Mouse (Mus musculus): ENCODE data around the gene Tmem147.

The Tmem147 gene

DNA sequence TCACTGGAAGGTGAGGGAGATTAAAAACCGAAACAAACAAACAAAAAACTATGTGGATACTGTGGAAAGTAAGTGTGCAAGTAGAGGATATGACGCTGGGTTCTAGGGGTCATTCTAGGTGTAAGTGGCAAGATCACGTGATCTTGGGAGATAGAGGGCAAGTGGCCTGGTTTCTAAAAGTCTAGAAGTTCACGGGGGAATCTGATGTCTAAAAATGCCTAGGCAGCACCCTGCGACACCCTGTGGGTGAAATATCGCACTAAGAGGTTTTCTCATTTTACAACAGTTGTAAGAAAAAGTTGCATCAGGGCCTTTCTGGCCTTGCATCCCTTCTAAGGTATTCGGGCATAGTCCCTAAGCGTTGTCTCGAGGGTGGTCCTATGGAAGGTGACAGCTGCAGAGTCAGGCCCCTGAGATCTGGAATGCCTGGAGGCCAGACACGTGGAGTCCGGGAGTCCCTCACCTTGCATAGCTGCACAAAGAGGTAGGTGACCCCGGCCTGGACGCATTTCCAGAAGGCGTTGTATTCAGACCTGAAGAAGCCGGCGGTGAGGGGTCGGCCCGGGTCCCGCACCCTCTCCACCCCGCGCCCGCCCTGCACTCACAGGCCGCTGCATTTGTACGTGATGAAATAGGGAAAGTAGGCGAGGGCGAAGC is 473 bp downstream of the Tmem147 start:
- CTCF ChIA-PET, result no interaction called here

DNA sequence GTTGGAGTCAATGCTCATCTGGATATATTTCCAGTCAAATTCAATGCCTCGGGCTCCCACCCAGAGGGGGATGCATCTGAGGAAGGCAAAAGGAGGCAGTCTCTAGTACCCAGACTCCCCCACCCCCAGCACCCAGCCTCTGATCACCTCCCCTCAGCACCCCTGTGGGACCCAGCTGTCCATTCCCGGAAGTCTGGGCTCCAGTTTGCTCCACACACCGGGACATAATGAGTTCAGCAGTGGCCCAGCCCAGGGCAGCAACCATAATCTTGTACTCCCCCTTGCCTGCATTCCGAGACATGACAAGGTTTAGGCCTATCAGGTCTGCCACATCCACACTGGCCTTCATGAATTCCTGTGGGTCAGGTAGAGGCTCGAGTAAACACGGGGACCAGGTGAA is 1.1 kb downstream of the Tmem147 start:
- CTCF ChIA-PET, result no interaction called here

GRCm38 (mm10) chr7:30723274-30723953 is 5.9 kb downstream of the Tmem147 start:
- CTCF ChIA-PET, result interaction anchor here (0.6 kb wide), 1 partner anchor 16 kb away, joined by 3 read pairs; no protein-coding TSS in a partner anchor

DNA sequence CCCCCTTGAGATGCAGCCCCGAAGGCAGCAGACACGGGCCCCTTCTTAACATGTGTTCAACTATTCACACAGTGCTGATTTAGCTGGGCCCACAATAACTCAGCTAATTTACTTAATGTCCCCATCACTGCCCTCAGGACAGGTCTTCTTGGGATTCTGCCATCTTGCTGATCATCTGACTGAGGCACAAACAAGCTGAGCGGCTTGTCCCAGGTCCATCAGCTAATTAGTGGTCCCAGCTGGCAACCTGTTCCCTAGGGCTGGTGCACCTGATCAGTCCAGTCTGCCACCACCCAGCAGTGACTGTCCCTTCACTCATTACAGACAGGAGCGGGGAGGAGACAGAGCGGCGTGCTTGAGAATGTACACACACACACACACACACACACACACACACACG is 8.1 kb downstream of the Tmem147 start:
- CTCF ChIA-PET, result no interaction called here

- CTCF ChIA-PET, result no interaction called here
Observed at GRCm38 (mm10) chr7:30719669-30720068, 9.7 kb downstream of the Tmem147 start.

GRCm38 (mm10) chr7:30717716-30718046 is 11.7 kb downstream of the Tmem147 start:
- CTCF ChIA-PET, result interaction anchor here (1.1 kb wide), 1 partner anchor 9 kb away, joined by 3 read pairs; no protein-coding TSS in a partner anchor

DNA sequence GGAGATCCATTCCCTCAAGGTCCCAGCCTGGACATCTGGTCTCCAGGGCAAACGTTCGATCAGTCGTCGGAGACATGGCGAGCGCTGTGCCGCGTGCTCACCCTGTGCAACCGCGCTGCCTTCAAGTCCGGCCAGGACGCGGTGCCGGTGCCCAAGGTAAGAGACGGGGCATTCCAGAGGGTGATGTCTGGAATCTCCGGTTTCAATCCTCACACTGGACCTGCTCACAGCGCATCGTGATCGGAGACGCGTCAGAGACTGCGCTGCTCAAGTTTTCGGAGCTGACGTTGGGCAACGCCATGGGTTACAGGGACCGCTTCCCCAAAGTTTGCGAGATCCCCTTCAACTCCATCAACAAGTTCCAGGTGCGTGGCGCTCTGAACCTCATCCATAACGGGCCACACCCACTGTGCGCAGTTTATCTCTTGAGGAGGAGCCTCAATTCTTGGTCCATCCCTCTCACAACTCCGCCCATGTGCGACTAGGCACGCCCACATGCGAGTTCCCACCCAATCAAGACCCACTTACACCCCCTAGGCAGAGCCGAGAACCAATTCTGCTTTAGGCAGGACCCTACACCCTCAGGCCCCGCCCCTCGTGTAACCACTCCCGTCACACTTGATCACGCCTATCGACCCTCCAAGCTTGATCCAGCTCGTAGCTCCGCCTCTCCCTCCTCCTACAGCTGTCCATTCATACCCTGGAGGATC is 12.2 kb downstream of the Tmem147 start:
- CTCF ChIA-PET, result interaction anchor here (1.1 kb wide), 1 partner anchor 10 kb away, joined by 3 read pairs; no protein-coding TSS in a partner anchor

DNA sequence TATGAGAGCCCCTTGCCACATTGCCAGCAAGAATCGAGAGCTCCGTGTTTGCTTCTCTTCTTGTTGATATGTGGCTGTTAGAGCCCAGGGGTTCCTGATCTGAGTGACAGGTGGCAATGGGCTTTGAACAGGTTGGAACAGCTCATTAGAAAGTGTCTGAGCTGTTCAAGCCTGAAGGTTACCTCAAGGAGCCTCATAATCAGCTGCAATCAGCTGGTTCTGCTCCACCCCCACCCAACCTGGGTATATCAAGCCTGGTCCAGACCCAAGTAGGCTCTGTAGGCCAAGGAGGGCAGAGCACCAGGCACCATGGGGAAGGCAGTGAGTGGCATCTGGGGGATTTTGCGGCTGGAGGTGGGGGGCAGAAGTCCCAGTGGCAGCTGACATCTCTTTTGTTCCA is 17.4 kb downstream of the Tmem147 start, which contains the start of gene Atp4a:
Gene Atp4a, plus strand, starts transcription at position 268 of the 400 bp plus-strand sequence.
- CTCF ChIA-PET, result no interaction called here

DNA sequence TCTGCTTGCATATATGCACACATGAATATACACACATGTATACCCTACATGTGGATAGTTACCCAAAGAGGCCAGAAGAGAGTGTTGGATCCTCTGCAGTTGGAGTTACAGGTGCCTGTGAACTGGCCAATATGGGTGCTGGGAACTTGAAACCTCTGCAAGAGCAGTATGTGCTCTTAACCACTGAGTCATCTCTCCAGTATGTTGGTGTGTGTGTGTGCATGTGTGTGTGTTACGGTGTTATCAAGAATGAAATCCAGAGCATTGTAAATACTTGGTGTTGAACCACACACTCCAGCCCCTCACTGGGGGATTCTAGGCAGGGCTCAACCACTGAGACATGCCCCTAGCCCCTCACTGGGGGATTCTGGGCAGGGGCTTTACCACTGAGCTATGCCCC is 21.9 kb downstream of the Tmem147 start:
- CTCF ChIA-PET, result interaction anchor here (0.6 to 0.8 kb wide), 2 partner anchors 16 to 187 kb away, joined by 3 to 6 read pairs; no protein-coding TSS in a partner anchor

GRCm38 (mm10) chr7:30706214-30706882 is 23.0 kb downstream of the Tmem147 start:
- CTCF ChIA-PET, result no interaction called here

GRCm38 (mm10) chr7:30698589-30698988 is 30.8 kb downstream of the Tmem147 start, which contains the start of gene 2200002J24Rik:
Gene 2200002J24Rik (plus strand): TSS chr7:30698926.
- CTCF ChIA-PET, result interaction anchor here (0.7 kb wide), 1 partner anchor 41 kb away, joined by 4 read pairs; no protein-coding TSS in a partner anchor

- CTCF ChIA-PET, result interaction anchor here (0.7 kb wide), 1 partner anchor 41 kb away, joined by 4 read pairs; no protein-coding TSS in a partner anchor
Observed at GRCm38 (mm10) chr7:30698101-30698500, 31.2 kb downstream of the Tmem147 start.

DNA sequence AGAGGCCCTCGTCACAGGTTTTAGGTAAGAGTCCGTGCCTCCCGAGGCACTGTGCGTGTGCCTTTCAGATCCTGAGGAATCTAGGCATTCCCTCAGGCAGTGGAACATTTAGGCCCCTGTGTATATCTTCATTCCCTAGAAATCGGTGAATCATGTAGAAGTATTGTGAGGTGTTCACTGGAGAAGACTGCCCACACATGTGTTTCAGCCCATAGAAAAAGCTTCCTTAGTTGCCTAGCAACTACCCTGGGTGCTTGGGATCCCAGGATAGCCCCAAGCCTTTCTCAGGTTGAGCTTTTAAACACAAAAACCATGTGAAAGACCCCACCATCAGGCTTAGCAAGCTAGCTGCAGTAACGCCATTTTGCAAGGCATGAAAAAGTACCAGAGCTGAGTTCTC is 41.0 kb downstream of the Tmem147 start:
- CTCF ChIA-PET, result no interaction called here

- CTCF ChIA-PET, result interaction anchor here (0.6 kb wide), 1 partner anchor 177 kb away, joined by 9 read pairs; no protein-coding TSS in a partner anchor
Observed at GRCm38 (mm10) chr7:30683425-30683824, 45.9 kb downstream of the Tmem147 start.

DNA sequence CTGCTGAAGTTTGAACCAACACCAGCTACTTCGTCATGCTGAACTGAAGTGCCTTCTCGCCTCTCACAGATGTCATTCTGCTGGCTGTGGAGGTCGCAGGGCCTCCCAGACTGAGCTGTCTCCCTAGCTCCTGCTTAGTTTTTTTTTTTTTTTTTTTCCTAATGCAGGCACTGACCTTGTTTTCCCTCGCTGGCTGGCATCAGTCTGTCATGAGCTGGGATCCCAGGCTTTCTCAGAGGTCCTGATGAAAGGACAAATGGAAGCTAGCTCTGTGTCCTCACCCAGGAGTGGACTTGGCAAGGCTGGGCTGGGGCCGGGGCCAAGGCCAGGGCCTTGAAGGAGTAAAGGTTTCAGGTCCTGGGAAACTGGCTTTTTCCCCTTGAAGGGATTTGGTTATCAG is 47.4 kb downstream of the Tmem147 start:
- CTCF ChIA-PET, result no interaction called here

GRCm38 (mm10) chr7:30678263-30678975 is 50.9 kb downstream of the Tmem147 start:
- CTCF ChIA-PET, result no interaction called here
